Mouse (Mus musculus) layer of hippocampus, postnatal 36 days (tissue): ENCODE data around the gene Rcc1. TPM values are rescaled to one million over a fixed set of nuclear protein-coding genes. Genes with fewer than 3 reads are reported as not detected.

Source experiments
- total RNA-seq, 2 experiments: library from RNA; stranded (reverse); gene quantifications; 2 replicates each; pipeline ENCODE4 v1.2.3; 2021

Rcc1 gene
- total RNA-seq, 2 experiments from 2014 or later: 11.9 to 13.4 TPM

Other genes starting within 250 kb of the Rcc1 start
- 10 to 100 TPM; 10.7 to 11.3 TPM for gene Oprd1, start 209.1 kb downstream of the Rcc1 start, total RNA-seq
- gene Ythdf2, start 141.3 kb downstream of the Rcc1 start, total RNA-seq: 10 to 100 TPM; 43.8 to 47.7 TPM
- gene Gmeb1, start 92.0 kb downstream of the Rcc1 start, total RNA-seq: 10 to 100 TPM; 21.3 to 24.7 TPM
- gene Taf12, start 79.2 kb downstream of the Rcc1 start, total RNA-seq: 10 to 100 TPM; 23.6 to 23.7 TPM
- gene Rab42, start 50.2 kb downstream of the Rcc1 start, total RNA-seq: 1 to 10 TPM; 1.2 to 2.6 TPM
- gene Trnau1ap, start 24.1 kb downstream of the Rcc1 start, total RNA-seq: 10 to 100 TPM; 18.6 to 19.6 TPM
- 10 to 100 TPM in 1 of 2 experiments, 1 to 10 TPM in 1; 8.3 to 12.8 TPM for gene Phactr4, start 68.9 kb upstream of the Rcc1 start, total RNA-seq
- 10 to 100 TPM in 1 of 2 experiments, 1 to 10 TPM in 1; 8.8 to 10.4 TPM for gene Med18, start 110.3 kb upstream of the Rcc1 start, total RNA-seq
- 10 to 100 TPM; 12.8 to 13.5 TPM for gene Sesn2, start 156.9 kb upstream of the Rcc1 start, total RNA-seq
- gene Atpif1, start 180.1 kb upstream of the Rcc1 start, total RNA-seq: 100 to 1,000 TPM; 415 to 443 TPM
- gene Dnajc8, start 181.9 kb upstream of the Rcc1 start, total RNA-seq: 10 to 100 TPM; 77.9 to 86.7 TPM
- 1 to 10 TPM; 1.2 TPM for gene Ptafr, start 210.5 kb upstream of the Rcc1 start, total RNA-seq